Mouse (Mus musculus): Measurements from ENCODE around the gene Ptpdc1.

The Ptpdc1 gene

GRCm38 (mm10) chr13:48547623-48548022 is 77.8 kb downstream of the Ptpdc1 start:
- DNase-seq (ENCODE audit: low spot score), result no peak

DNA sequence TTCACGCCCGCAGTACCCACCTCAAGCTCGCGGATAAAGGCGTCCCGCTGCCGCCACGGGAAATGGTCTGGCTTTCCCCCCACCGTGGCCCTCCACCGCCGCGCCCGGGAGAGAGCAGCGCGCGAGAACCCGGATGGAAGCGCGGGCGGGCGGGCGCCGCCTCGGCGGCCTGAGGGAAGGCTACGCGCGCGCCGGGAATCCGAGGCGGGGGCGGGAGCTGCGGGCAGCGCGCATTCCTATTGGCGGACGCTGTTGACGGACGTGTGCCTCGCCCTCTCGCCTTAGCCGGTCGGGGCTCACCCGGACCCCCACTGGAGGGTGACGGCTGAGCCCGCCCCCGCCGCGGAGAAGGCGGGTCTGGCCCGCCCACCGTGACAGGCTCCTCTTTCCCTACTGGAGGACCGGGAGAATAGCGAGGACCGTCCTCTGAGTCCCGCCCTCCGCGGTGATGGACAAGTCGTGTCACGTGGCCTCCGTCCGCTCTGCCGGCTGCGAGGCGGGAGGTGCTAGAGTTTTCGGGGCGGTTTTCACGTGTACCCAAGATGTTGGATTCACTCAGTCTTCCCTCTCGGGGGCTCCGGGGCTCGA is 79.0 kb downstream of the Ptpdc1 start:
- DNase-seq (ENCODE audit: low spot score), result peak; percentile 99

DNA sequence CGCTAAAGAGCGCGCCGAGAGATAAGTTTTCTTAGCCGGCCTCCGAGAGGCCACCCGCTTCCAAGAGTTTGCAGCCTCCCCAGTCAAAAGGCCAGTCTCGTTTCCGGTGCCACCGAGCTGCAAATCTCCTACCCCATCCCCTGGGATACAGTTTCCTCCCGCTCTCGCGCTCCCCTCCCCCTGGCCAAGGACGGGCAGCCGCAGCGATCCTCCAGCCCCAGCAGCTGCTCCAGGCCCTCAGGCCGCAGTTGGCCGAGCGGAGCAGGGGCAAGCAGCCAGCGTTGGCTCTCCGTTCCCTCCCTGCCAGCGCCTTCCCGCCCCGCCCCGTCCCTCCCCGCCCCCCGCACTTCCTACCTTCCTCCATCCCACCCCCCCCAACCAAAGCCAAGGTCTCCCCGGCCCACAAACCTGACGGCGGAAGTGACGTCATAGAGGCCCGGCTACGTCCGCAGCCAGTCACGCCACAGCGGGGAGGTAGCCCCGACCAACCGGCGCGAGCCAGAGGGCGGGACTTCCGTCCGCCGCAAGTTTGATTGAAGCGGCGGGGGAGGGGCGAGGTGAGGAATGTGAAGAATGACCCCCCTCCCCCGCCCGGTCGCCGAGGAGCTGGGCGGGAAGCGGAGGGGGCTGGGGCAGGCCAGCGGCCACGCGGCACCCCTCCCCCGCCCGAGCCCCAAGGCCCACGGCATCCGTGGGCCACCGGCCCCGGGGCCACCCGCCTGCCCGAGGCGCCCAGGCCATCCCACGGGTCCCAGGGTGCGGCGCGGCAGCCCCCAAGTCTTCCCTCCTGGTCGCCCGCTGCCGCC is 79.8 kb downstream of the Ptpdc1 start:
- DNase-seq (ENCODE audit: low spot score), result peak; percentile 99

- DNase-seq (ENCODE audit: low spot score), result no peak
Observed at GRCm38 (mm10) chr13:48544867-48545266, 80.6 kb downstream of the Ptpdc1 start.

DNA sequence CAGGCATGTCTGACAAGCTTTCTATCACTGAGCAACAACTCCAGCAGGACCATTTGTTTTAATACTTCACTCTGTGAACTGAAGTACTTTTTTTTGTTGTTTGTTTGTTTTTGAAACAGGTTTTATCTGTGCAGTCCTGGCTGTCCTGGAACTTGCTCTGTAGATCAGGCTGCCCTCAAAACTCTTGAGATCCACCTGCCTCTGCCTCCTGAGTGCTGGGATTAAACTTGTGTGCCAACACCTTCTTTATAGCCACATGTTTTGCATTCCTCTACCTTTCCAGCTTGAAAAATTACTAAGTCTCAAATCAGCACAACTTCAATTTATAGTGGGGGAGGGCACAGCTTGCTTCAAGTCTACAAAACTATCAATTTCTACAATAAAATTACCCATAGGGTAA is 81.1 kb downstream of the Ptpdc1 start:
- no peak for DNase-seq (ENCODE audit: low spot score)

DNA sequence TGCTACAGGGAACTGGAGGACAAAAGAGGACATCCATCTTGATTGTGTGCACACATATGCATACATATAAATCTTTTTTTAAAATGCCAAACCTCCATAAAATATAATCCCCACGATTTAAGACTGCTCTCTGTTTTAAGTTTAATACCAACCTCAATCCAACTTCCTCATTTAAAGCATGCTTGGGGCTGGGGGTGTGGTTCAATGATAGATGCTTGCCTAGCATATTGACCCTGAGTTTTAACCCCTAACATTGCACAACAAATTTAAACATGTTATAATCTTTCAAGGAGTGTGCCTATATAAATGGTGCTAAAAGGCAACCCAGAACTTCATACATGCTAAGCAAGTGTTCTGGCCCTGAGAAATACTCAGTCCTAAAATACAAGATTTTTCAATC is 85.0 kb downstream of the Ptpdc1 start:
- no peak for DNase-seq (ENCODE audit: low spot score)

DNA sequence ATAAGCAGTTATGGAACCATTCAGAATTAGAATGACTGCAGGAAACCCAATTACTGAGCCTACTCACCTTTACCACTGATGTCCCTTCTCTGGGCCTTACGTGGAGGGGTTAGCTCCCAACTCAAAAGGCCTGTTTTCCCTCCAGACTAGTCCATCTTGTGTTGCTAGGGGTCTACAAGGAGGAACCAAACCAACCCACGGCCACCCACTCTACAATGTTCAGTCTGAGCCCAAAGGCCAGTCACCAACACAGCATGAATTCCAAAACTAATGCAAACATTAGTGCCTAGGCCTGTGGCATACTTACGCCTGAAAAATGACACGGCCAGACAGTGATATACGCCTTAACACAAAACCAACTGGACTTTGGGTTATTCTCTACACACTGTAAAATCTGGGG is 92.0 kb downstream of the Ptpdc1 start:
- DNase-seq (ENCODE audit: low spot score), result no peak

- no peak for DNase-seq (ENCODE audit: low spot score)
Observed at GRCm38 (mm10) chr13:48531448-48531847, 94.0 kb downstream of the Ptpdc1 start.

- DNase-seq (ENCODE audit: low spot score), result no peak
Observed at GRCm38 (mm10) chr13:48530685-48531084, 94.8 kb downstream of the Ptpdc1 start.

DNA sequence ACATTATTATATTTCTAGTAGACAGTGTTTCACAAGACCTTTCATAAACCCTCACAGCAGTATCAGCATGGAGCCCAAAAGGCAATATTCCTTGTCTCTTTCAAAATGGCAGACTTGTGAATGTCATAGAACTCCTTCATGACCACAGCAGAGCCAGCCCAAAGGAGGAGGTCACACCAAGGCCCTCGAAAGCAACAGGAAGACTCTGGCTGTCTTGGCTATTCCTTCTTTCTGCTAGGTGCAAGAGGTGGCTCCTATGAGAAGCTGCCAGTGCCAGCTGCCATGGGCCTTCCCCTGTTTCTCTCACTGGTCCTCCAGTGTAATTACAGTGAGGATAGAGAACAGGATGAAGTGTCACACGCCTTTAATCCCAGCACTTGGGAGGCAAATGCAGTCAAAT is 96.4 kb downstream of the Ptpdc1 start:
- DNase-seq (ENCODE audit: low spot score), result no peak

DNA sequence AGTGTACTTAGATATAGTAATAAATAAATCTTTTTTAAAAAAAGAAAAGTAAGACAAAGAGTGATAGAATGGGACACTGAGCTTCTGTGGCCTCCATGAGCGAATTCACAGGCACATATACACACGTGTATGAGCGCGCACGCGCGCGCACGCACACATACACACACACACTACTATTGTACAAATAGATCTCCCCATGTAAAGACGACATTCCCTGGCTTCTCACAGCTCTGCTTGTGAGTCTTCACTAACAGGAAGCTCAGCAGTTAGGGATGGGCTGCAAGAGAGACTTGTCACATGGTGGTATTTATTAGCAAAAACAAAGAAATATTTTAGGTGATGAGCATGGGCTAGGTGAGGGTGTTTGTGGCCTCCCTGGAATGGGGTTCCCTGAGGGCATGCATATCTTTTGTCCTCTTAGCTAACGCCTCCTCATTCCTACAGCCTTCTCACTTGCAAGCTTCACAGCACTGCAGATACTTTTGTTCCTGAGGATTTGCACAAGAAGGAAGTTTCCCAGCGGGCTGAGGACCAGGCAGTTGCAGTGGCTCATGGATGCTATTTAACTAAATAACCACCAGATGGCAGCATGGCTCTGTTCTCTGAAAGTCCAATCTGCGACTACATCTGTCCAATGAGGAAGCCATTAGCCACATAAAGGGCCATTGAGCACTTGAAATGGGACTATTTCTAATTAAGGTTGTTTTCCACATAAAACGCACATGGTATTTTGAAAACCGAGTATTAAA is 97.2 kb downstream of the Ptpdc1 start:
- DNase-seq (ENCODE audit: low spot score), result peak; percentile 96
